Mouse (Mus musculus) intestine, embryonic 16.5 days (tissue): ENCODE measurements around the gene Hist1h2ak. TPM values are rescaled to one million over a fixed set of nuclear protein-coding genes. Genes with fewer than 3 reads are reported as not detected.
"Not testable (repeated sequence)": the region's sequence is repeated elsewhere in the genome, so short reads cannot be mapped to it uniquely, and the experiment has no call there.

ENCODE experiments used
- ATAC-seq: fragments of 200-750 bp; cut with Nextera tagmentation; 2 replicates; pipeline ENCODE4 v1.8.0; 2017; ENCODE audit warnings: moderate TSS enrichment, moderate library complexity
- H3K27ac ChIP-seq: fragments of 300-500 bp; sonication (generic); 2 replicates; pipeline ENCODE4 v1.5.1; 2014; ENCODE audit warnings: mild to moderate bottlenecking, low read length
- H3K27me3 ChIP-seq: fragments of 300-500 bp; sonication (generic); replicated peaks from 2 replicates; pipeline ENCODE4 v1.6.1; 2014; ENCODE audit warnings: low read length, control low read depth, mixed read lengths; ENCODE audit not compliant: control insufficient read depth, insufficient read depth
- H3K36me3 ChIP-seq: fragments of 300-500 bp; sonication (generic); 2 replicates; pipeline ENCODE4 v1.6.1; 2014; ENCODE audit warnings: low read length, control low read depth; ENCODE audit not compliant: control insufficient read depth, insufficient read depth
- H3K4me1 ChIP-seq: fragments of 300-500 bp; sonication (generic); 2 replicates; pipeline ENCODE4 v1.6.1; 2014; ENCODE audit warnings: low read length, control low read depth, mixed read lengths; ENCODE audit not compliant: control insufficient read depth, insufficient read depth
- H3K4me2 ChIP-seq: fragments of 300-500 bp; sonication (generic); 2 replicates; pipeline ENCODE4 v1.6.1; 2014; ENCODE audit warnings: low read depth, low read length, control low read depth
- H3K4me3 ChIP-seq: fragments of 300-500 bp; sonication (generic); 2 replicates; pipeline ENCODE4 v1.5.1; 2014; ENCODE audit warnings: mild to moderate bottlenecking, low read length
- H3K9ac ChIP-seq: fragments of 300-500 bp; sonication (generic); 2 replicates; pipeline ENCODE4 v1.6.1; 2014; ENCODE audit warnings: low read depth, low read length
- H3K9me3 ChIP-seq: fragments of 300-500 bp; sonication (generic); 2 replicates; pipeline ENCODE4 v1.6.1; 2016; ENCODE audit warnings: low read length, control low read depth; ENCODE audit not compliant: control insufficient read depth
- WGBS: fragments of 180-500 bp; shearing (Covaris S2); extraction: QIAGEN DNeasy Blood & Tissue Kit; methylation state at CpG from one replicate; pipeline ENCODE4 v1.1.7; 2014; 5-methylcytosine and 5-hydroxymethylcytosine counted together
- polyA plus RNA-seq: library from polyadenylated mRNA; unstranded; fragments of >200 nt; fragmentation: Nextera tagmentation; extraction: Ambion mirVana; gene quantifications from 2 replicates; pipeline ENCODE4 v1.2.1, GENCODE M21; 2015

Hist1h2ak gene
- polyA plus RNA-seq, 1 experiment from 2014 or later = 13.5 TPM

DNA sequence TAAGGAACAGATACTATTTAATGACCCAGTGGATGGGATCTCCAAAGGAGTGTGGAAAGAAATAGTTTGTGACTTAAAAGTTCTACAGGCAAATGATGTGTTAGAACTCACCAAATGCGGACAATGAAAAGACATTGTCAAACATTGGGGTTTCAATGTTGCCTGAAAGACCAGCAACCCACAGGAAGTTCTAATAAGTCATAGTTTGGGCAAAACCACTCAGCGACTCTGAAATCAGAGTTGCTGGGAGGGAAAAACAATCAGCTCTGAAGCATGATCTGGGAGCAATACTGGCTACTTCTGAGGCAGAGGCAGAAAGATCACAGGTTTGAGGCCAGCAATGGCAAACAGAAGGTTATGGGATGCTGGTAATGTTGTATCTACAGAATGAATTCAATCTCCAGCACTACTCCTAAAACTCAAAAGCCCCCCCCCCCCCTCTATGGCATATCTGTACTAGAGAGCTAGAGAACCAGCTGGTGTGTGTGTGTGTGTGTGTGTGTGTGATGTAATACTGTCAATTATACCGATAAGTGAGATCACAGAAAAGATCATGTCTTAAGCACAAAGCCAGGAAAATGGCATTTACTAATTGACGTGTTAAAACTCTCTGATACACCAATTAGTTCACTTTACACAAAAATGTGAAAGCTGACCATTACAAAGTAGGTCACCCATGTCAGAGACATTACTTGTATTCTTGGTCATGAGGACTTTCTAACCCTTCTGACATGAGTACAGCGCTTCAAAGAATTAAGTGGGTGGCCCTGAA lies 4.1 kb downstream of the Hist1h2ak start:
- H3K9me3 ChIP-seq = no peaks in the 10 kb centered on the region
- 3% methylated on average over 5 of the region's 5 CpGs for WGBS
- peak overlapping the region; percentile 56 for H3K4me2 ChIP-seq
- peak overlapping the region; percentile 55 for H3K4me3 ChIP-seq
- H3K4me1 ChIP-seq = peaks cover 9% of the 10 kb centered on the region; the same call in 1 of the 2 replicates
- ATAC-seq = no peak
- H3K27ac ChIP-seq = peak overlapping the region; percentile 69
- H3K36me3 ChIP-seq = no peaks in the 10 kb centered on the region
- H3K9ac ChIP-seq = peak overlapping the region; percentile 68
- no peaks in the 10 kb centered on the region for H3K27me3 ChIP-seq

DNA sequence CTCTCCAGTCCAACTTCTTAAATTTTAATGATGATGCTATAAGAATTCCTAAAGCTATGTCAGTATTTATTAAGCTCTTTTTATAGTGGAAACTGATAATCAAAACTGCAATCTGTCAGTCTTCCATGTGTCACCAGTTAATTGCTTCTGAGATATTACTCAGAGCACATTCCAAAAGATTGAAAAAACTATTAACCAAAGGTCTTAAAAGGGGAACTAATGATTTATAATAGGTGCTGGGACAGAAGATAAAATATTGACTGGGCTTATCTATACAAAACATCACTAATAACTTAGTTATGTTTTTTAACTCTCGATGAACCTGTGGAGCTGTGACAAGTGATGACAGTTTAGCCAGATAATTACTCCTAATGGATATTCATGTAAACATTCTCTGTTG lies 8.6 kb downstream of the Hist1h2ak start:
- Histone ChIP-seq H3K9me3 (no peaks in the 10 kb centered on the region), H3K27ac (no peak overlapping the region), H3K9ac (no peak overlapping the region), H3K36me3 (no peaks in the 10 kb centered on the region), H3K4me3 (no peak overlapping the region), H3K4me2 (no peak overlapping the region), H3K4me1 (peaks cover 7% of the 10 kb centered on the region; the same call in 1 of the 2 replicates), H3K27me3 (no peaks in the 10 kb centered on the region)
- no peak for ATAC-seq
- 49% methylated on average over 1 of the region's 1 CpGs for WGBS

DNA sequence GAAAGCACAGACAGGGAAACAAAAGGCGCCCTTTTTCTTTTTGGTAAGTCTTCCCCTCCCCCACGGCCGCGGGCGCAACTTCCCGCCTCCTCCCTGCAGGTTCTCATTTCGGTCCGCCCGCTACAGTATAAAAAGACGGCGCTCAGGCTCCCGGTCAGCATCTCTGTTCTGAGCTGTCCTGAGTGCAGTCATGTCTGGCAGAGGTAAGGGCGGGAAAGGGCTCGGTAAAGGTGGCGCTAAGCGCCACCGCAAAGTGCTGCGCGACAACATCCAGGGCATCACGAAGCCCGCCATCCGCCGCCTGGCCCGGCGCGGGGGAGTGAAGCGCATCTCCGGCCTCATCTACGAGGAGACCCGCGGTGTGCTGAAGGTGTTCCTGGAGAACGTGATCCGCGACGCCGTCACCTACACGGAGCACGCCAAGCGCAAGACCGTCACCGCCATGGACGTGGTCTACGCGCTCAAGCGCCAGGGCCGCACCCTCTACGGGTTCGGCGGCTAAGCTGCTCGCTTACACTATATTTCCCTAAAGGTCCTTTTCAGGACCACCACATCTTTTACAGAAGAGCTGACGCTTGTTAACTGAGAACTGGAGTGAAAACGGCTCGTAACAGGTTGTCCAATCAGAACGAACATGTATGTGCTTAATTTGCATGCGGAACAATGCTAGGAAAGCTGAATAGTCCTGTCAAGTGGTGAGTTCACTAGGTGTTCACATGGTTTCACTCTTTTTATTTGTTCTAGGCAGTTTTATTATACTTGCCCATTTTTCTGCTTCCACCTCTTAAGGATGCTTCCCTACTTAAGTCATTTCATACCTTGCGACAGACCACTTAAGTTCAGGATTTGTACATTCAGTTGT lies 18.5 kb downstream of the Hist1h2ak start, which contains the start of gene Hist1h4j:
TSS of gene Hist1h4j (plus strand) at position 159 of the 862 bp plus-strand sequence.
- not testable (repeated sequence) for H3K27me3 ChIP-seq, H3K36me3 ChIP-seq, H3K4me1 ChIP-seq, H3K9me3 ChIP-seq
- H3K4me3 ChIP-seq = peak within 1 kb of the TSS; percentile 57
- ATAC-seq = peak; percentile 93
- peak within 1 kb of the TSS; percentile 76 for H3K27ac ChIP-seq
- H3K9ac ChIP-seq = peak within 1 kb of the TSS; percentile 67
- peak within 1 kb of the TSS; percentile 70 for H3K4me2 ChIP-seq
- under 1% methylated on average over 37 of the region's 56 CpGs for WGBS

- Histone ChIP-seq H3K27me3 (no peaks in the 10 kb centered on the region), H3K27ac (peak overlapping the region; percentile 76), H3K36me3 (no peaks in the 10 kb centered on the region), H3K9ac (peak overlapping the region; percentile 67), H3K9me3 (no peaks in the 10 kb centered on the region), H3K4me3 (peak overlapping the region; percentile 57), H3K4me2 (peak overlapping the region; percentile 70), H3K4me1 (no peaks in the 10 kb centered on the region; the same call in 1 of the 2 replicates)
- peak; percentile 78 for ATAC-seq
- WGBS = under 1% methylated on average over 21 of the region's 21 CpGs
Measured at GRCm38 (mm10) chr13:21734010-21734905, 19.4 kb downstream of the Hist1h2ak start.

DNA sequence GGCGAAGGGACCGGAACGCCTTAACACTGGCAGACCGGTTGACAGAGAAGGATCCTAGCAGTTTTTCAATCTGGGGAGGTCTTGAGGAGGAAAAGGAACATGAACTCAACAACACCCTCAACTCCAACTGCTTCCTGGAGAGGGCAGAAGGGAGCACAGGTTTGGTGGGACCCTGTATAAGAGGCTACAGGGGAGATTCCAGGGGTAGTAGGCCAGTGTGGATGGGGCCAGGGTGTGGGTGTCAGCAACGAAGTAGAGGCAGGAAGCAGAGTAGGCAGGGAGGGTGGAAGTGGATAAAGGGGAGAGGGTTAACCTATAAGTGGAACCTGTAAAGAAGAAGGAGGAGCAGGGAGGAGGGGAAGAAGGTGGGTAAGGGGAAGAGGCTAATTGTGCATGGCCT lies 20.2 kb downstream of the Hist1h2ak start:
- H3K4me1 ChIP-seq = no peaks in the 10 kb centered on the region; the same call in 1 of the 2 replicates
- no peaks in the 10 kb centered on the region for H3K27me3 ChIP-seq
- H3K9ac ChIP-seq = no peak overlapping the region
- H3K9me3 ChIP-seq = no peaks in the 10 kb centered on the region
- no peaks in the 10 kb centered on the region for H3K36me3 ChIP-seq
- H3K4me2 ChIP-seq = no peak overlapping the region
- H3K4me3 ChIP-seq = no peak overlapping the region
- ATAC-seq = no peak
- H3K27ac ChIP-seq = no peak overlapping the region
- WGBS = 75% methylated on average over 5 of the region's 5 CpGs

GRCm38 (mm10) chr13:21729544-21729943 lies 24.1 kb downstream of the Hist1h2ak start:
- Histone ChIP-seq H3K9ac (no peak overlapping the region), H3K4me3 (no peak overlapping the region), H3K4me2 (no peak overlapping the region), H3K36me3 (no peaks in the 10 kb centered on the region), H3K4me1 (no peaks in the 10 kb centered on the region), H3K9me3 (no peaks in the 10 kb centered on the region), H3K27ac (no peak overlapping the region), H3K27me3 (no peaks in the 10 kb centered on the region)
- ATAC-seq = no peak
- WGBS = 70% methylated on average over 1 of the region's 1 CpGs

- H3K4me1 ChIP-seq = no peaks in the 10 kb centered on the region
- 24% methylated on average over 9 of the region's 11 CpGs for WGBS
- no peaks in the 10 kb centered on the region for H3K36me3 ChIP-seq
- H3K9ac ChIP-seq = no peak overlapping the region
- H3K4me2 ChIP-seq = no peak overlapping the region
- H3K9me3 ChIP-seq = no peaks in the 10 kb centered on the region
- H3K4me3 ChIP-seq = no peak overlapping the region
- no peaks in the 10 kb centered on the region for H3K27me3 ChIP-seq
- H3K27ac ChIP-seq = no peak overlapping the region
- ATAC-seq = peak; percentile 69
Measured at GRCm38 (mm10) chr13:21727948-21728572, 25.6 kb downstream of the Hist1h2ak start.

- Histone ChIP-seq H3K27ac (no peak overlapping the region), H3K9ac (no peak overlapping the region), H3K36me3 (no peaks in the 10 kb centered on the region), H3K4me3 (no peak overlapping the region), H3K4me2 (no peak overlapping the region), H3K4me1 (peaks cover 15% of the 10 kb centered on the region), H3K27me3 (no peaks in the 10 kb centered on the region), H3K9me3 (no peaks in the 10 kb centered on the region)
- WGBS = 36% methylated on average over 5 of the region's 5 CpGs
- no peak for ATAC-seq
Measured at GRCm38 (mm10) chr13:21722993-21723836, 30.4 kb downstream of the Hist1h2ak start.
